Mouse (Mus musculus) testis, postnatal 10 days (tissue): ENCODE results near the gene Gm17374.
A peak's percentile ranks its signal among the peaks of the same experiment; 100 is the strongest.
"Not testable (repeated sequence)": the region's sequence is repeated elsewhere in the genome, so short reads cannot be mapped to it uniquely, and the experiment has no call there.

Experiments used
- DNase-seq: peaks from one replicate; pipeline ENCODE4 v3.0.0; 2021; ENCODE audit warnings: low spot score

The Gm17374 gene

DNA sequence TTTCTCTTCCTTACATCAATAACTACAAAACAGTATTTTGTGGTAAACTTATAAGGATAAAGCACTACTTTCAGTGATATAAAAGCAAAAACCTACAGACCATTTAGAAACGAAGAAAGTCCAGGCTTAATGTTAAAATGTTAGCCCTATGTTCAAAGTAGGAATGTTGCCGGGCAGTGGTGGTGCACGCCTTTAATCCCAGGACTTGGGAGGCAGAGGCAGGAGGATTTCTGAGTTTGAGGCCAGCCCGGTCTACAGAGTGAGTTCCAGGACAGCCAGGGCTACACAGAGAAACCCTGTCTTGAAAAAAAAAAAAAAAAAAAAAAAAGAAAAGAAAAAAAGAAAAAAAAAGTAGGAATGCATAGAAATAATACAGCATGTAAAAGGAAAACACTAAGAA, at the start of gene Gm17374:
Gm17374 (plus strand) TSS at position 301 of the 400 bp plus-strand sequence.
- DNase-seq = not testable (repeated sequence)

- no peak for DNase-seq
Observed at GRCm38 (mm10) chr2:140104951-140105350, 46.9 kb upstream of the Gm17374 start.

GRCm38 (mm10) chr2:140107641-140108040, 44.2 kb upstream of the Gm17374 start:
- no peak for DNase-seq

GRCm38 (mm10) chr2:140108945-140109344, 42.9 kb upstream of the Gm17374 start:
- DNase-seq = no peak

DNA sequence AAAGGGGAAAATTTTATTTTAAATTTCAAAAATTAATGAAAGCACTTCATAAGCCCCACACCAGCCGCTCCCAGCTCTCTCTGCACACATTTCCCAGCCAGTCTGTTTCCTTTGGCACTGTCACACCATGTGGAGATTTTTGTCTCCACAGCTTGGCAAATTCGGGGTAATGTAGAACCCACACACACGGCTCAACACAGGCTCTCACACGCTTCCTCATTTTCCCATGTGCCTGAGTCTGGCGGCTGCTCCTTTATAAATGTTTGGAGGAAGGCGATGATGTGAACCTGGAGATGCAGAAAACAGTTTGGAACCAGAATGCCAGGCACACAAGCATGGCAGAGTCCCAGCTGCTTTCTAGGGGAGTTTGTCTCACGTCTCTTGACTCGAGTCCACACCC, 38.0 kb upstream of the Gm17374 start:
- no peak for DNase-seq

- DNase-seq = no peak
Observed at GRCm38 (mm10) chr2:140125516-140125915, 26.3 kb upstream of the Gm17374 start.

DNA sequence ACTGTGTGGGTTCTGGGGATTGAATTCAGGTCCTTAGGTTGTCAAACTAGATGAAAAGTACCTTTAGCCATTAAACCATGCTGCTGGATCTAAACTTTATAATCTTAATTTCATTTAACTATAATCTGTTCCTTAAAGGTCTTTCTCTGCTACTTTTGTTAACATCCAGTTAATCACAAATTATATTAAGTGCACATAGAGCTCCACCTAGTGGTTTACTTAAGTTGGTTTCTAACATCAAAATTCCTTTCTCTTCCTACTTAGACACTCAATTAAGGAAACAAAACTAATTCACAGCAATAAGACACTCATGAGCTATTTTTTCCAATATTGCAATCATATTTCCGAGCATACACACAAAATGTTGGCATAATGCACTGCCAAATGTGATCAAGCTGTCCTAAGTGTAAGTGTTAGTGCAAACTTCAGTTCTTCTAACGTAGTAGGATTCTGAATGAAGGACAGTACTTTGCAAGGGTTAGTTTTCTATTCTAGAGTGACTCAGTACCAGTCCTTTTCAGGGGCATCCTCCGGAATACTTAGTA, 7.4 kb downstream of the Gm17374 start:
- no peak for DNase-seq

GRCm38 (mm10) chr2:140163351-140163854, 11.6 kb downstream of the Gm17374 start:
- DNase-seq = no peak

DNA sequence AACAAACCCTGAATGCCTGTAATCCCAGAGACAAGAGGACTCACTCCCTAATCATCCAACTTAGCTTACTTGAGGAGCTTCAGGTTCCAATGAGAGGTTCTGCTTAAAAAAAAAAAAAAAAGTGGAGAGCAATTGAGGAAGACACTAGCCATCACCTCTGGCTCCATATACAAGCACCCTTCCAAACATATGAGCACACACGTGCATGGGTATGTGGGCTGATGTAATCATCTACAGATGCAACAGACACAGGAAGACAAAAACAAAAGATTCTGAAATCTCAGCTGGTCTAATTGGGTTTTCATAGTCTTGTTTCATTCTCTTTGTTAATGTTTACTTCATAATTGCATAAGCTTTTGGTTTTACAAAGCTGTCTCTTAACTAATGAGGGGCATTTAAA, 17.2 kb downstream of the Gm17374 start:
- no peak for DNase-seq

DNA sequence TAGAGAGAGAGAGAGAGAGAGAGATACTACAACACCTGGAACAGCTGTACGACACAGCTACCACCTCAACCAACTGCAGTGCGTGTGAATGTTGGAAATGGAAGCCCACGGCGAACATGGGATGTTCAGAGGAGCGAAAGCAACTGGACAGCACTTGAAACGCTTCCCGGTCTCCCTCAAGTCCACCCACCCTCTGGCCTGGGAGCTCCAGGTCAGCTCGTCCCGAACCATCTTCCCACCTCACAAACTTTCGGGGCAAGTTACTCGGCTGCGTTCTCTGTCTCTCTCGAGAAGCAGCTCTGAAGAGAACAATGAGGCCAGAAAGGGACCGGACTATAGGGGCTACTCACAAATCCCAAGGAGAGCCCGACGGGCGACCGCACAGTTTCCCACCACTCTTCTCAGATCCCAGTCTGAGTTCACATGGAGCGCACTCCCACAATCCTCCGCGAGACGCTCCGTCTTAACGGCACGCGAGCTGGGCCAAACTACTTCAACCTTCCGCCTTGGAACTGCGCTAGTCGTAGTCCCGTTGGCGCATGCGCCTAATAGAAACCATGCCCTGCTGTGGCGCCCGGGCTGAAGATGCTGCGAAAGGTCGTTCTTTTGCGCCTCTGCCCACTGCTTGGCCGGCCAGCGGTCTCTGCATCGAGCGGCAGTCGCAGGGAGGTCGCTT, 18.4 kb downstream of the Gm17374 start, which contains the start of the genes Esf1 and Ndufaf5:
Esf1 (minus strand) TSS at position 438 of the 676 bp plus-strand sequence.
Ndufaf5 (plus strand) TSS at position 523 of the 676 bp plus-strand sequence.
- DNase-seq = peak; percentile 94

DNA sequence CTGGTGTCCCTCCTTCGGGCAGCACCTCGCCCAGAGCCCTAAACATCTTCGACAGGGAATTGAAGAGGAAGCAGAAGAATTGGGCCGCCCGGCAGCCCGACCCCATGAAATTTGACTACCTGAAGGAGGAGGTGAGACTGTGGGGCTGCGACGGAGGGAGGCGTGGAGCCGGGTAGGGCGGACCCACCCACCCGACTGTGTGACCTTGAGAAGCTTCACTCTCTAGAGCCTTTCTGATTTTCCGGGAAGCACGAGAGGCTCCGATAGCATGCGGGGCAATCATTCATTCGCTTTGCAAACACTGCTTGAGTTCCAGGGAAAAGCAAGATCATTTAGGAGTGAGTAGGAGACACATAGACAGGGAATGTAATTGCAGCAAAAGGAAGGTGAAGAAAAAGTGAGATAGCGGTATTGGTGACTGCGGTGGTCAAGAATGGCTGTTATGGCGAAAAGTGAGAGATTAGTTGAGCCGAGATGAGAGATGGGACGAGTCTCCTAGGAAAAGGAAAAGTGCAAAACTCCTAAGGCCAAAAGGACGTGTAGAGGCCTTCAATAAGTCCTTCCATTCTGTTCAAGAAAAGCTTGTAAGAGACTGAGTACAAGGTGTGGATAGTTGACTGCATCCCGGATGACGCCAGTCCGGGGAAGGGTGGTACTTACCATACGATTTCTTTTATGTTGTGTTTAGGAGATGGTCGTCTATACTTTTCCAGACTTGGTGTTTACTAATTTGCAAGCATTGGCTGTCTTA, 19.1 kb downstream of the Gm17374 start:
- no peak for DNase-seq

DNA sequence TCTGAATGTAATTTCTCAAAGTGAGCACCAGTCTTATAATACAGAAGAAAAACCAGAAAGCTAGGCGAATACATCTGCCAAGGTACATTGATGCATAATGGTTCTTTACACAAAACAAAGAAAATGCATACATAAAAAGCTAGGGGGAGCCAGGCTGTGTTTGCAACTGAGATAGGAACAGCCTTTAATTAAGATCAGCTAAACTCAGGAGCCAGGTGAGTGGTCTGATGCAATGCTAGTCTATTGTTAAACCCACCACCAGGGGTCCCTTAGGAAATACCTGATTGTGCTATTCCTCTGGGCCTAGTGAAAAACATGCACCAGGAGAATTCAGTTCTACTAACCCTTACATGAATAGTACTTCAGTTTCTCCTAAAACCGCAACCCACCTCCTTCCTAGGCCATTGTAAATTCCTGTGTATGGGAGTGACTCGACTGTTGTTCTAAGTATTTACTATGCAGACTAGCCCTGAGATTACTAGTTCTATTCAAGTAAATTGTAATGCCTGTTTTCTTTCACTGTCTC, 33.9 kb downstream of the Gm17374 start:
- DNase-seq = not testable (repeated sequence)

- no peak for DNase-seq
Observed at GRCm38 (mm10) chr2:140200713-140201112, 48.9 kb downstream of the Gm17374 start.

GRCm38 (mm10) chr2:140202573-140202972, 50.7 kb downstream of the Gm17374 start:
- DNase-seq = no peak
